Mouse (Mus musculus) brain, embryonic 18.5 days (tissue): ENCODE data around the gene Rab14.
A peak's percentile ranks its signal among the peaks of the same experiment; 100 is the strongest.

ENCODE experiments used
- DNase-seq: peaks from one replicate; pipeline ENCODE4 v3.0.0-alpha.2; 2012; ENCODE audit warnings: low read depth, low spot score

Rab14 gene

DNA sequence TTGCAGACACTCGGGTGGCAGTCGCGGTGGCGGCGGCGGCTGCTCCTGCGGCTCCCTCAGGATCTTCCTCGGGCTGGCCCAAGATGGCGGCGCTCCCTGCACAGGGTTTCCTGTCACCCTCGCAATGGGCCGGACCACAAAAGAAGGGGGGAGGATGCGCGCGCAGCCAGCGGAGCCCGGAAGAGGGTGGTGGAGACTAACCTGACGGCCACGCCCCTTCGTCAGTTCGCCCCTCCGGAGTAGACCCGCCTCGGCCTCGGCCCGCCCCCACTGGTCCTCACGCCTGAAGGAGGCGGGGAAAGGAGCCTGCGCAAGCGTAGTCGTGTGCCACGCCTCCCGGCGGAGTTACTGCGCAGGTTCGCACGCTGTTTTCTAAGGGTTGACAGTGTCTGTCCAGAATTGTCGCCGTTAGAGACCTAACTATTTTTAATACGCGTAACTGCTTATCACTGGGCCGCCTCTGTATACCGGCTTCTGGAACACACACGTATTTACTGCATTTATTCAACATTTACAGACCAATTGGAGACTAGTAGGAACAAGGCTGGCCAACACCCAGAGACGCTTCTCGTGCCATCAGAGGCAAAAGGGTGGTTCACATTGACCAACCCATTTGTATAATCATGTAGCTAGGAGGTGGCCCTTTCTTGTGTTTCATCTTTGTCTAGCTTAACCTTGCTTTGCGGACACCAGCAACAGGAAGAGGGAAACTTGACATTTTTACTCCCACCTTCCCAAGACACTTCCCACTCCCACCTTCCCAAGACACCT is at the start of gene Rab14:
Gene Rab14 (minus strand): TSS at position 223 of the 771 bp plus-strand sequence.
- DNase-seq: peak; percentile 98

DNA sequence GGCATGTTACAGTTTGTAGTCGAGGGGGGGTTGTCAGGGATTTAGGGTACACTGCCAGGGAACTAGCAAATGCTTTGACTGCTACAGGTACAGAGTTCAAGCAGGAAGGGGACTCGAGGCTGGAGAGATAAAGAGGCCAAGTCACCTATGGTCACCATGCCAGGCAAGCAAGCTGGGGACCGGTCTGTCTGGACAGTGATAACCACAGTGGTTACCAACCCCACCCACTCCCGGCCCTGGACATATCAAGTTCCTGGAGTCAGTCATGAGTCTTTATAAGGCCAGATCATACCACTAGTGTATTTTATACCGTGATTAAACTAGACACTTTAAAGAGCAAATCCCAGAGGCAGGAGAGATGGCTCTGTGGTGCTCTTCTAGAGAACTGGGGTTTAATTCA is 46.8 kb upstream of the Rab14 start:
- DNase-seq: no peak

DNA sequence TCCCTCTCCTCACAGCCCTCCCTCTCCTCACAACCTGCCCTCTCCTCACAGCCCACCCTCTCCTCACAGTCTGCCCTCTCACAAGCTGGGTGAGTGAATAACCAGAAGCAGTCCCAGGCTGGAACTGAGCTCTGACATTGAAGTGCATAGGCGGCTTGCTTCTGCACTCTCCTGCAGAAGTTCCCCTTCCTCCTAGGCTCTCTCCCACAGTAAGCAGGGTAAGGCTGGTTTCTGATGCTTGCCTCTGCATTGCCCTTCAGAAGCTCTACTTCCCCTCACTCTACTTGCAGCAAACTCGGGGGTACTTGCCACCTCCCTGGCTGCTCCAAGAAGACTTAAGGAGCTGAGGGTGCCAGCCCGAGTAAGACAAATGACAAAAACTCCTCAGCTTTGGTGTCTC is 43.3 kb upstream of the Rab14 start:
- no peak for DNase-seq

DNA sequence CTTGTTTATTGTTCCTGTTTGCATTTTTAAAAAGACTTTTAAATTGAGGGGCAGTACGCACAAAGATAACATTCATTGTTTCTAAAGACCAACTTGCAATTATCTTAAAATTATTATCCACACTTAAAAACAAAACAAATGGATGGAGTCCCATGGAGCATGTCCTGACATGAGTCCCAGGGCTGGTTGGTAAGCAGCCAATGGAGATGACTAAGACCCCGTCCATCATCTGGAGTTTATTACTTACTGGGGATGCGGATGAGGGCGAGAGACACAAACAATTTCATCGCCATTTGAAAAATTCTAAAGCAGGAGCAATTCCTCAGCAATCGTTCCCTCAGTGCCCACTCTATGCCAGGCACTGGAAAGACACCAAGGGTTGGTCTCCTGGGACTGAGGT is 34.1 kb upstream of the Rab14 start:
- no peak for DNase-seq

DNA sequence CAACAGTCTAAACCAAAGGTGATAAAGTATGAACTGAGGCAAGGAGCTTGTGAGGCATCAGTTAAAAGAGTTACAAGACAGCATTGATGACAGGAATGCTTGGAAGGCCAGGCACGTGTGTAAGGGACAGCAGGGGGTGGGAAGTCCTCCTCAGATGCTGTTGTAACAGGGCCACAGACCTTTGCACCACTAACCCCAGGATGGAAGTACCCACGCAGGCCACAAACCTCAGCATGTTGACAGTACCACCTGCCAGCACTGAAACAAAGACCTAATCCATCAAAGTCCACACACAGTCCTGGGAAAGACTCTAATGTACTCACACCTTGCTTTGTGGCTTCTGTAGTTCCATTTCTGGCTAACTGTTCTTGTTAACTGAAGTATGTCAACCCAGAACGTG is 33.0 kb upstream of the Rab14 start:
- no peak for DNase-seq

DNA sequence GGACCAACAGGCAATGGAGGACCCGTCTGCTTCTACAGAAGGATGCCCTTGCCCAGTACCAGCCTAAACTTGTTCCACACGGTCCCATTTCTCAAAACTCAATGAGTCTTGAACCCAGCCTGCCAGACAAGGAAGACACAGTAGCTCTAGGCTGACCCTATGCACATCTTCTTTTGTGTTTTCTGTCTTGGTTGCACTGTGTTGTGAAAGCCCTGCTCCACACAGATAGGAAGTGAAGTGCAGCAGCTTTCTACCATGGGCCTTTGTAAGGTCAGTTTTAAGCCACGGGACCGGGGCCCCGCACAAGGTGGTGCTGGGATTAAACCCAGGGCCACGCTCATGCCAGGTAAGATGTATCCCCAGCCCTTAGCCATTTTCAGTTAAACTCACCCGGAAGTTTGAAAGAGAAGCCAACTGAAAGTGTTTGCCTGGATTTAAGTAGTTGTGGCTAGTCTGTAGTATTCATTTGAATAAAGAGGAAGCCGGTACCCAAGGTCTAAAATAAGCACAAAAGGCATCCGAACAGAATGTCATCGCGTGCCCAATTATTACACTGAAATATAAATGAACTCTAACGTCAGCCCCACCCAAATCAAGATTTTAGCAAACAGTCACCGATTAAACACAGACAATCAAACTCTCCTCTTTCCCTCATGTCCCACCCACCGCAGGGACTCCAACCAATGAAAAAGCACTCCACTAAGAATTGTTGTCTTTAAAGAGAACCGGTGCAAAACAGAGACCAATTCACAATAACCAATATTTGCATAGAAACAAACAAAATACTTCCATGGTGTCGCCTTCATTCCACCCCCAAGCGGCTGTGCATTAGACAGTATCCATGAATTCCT is 31.9 kb upstream of the Rab14 start:
- DNase-seq: no peak

DNA sequence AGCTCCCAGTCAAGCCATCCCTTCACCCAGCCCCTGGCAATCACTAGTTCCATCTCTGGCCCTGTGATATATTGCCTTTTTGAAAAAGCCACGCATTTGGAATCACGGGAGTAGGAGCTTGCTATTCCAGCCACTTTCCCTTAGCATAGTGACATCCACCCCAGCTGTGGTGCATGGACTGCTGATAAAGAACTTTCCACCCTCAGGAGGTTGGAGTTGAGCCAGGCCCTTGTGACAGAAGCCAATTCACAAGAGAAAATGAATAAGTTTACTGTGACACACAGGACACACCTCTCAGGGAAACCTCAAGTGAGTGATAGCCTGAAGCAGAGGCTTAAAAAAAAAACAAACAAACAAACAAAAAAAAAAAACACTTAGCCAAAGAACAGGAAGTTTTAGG is 31.0 kb upstream of the Rab14 start:
- DNase-seq: no peak

DNA sequence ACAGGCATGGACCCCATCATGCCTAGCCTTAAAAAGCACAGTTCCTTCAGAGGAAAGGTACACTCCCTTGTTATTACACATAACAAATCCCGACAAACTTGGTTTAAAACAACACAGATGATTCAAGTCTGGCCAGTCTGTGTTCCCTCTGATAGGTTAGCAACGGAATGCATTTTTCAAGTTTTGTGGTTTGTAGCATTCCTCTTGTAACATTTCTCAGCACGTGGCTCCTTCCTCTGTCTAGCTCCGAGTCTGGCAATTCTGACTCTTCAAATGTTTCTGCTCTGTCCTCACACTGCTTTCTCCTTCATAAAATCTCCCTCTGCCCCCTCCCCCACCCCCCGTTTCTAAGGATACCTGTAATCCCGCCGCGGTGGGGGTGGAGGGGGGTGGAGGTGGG is 29.3 kb upstream of the Rab14 start:
- DNase-seq: no peak

DNA sequence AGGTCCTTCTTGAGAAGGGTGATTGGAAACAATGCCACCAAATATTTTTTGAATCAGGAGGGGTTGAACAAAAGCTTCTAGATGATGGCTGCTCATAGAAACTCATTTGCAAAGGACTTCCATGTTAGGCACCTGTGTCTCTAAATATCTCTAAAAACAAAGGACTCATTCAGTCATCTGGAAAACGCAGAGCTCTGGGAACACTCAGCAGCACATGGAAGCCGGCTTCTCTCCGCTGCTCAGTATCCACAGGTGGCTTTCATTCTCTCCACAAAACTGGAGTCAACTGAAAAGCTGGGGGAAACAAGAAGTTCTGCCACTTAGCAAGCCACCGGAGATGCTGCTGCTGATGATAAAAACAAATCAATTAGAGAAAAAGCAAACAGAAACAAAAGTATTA is 27.2 kb upstream of the Rab14 start:
- no peak for DNase-seq

DNA sequence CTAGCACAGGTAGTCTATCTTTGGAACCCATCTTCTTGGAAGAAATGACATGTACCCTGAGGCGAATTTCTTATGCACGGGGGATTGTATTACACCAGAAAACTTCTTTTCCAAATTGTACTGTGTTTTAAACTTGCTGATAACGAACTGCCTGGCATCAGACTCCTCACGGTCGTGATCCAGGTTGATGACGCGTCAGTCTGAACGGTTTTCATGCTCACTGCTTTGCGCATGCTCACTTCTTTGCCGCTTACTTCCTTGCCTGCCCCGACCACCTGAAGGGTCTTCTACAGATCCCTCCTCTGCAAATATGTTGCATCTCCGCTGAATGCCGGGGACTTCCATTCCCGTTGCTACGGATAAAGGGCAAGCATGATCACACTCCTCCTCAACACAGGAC is 23.4 kb upstream of the Rab14 start:
- no peak for DNase-seq

DNA sequence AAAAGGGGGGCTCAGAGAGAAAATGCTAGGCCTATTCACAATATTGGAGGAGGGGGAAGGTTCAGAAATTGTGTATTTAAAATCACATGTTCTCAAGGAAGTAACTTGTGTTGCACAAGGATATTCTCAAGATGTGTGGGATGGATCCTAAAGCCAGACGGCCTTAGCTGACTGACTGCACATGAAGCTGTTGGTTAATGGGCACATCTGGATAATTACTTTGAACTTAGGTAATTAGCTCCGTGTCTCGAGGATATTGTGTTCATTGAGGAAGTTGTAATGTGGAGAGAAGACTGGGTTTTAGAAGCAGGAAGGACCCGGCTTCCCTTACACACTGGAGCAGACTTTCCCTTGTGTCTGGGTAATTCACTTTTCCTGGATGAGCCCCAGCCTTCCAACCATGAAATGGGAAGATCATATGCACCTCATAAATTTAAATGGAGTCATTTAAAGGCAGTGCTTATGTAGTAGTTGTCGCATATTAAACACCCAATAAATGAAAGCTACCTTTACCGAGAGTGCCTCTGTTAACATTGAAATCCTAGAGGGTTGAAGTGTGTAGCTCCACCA is 22.0 kb upstream of the Rab14 start:
- no peak for DNase-seq

DNA sequence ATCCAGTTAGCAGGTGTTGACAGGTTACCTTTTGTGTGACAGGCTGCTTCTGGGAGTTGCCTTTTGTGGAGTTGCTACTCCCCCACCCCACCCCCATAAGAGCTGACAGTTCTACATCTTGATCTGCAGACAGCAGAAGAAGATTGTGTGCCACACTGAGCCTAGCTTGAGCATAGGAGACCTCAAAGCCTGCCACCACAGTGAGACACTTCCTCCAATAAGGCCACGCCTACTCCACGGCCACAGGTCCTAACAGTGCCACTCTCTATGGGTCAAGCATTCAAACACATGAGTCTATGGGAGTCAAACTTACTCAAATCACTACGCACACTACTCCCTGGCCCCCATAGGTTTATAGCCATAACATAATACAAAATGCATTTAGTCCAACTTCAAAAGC is 17.8 kb upstream of the Rab14 start:
- DNase-seq: no peak

DNA sequence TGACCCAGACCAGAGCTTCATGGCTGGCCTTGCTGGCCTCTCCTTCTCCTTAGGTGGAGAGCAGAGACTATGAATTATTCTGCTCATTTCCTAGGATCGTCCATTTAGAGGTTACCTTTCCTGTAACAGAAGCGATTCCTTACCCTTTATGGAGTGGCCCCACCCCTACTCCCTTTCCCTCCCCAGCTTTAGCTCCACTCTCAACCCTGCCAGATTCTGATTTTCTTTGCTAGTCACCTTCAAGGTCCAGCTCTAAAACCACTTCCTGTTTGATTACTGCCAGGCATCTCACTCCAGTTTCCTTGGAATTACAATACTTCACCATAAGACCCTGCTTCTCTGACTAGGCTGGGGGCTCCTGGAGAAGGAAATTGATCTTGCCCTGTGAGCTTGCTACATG is 15.8 kb upstream of the Rab14 start:
- no peak for DNase-seq

DNA sequence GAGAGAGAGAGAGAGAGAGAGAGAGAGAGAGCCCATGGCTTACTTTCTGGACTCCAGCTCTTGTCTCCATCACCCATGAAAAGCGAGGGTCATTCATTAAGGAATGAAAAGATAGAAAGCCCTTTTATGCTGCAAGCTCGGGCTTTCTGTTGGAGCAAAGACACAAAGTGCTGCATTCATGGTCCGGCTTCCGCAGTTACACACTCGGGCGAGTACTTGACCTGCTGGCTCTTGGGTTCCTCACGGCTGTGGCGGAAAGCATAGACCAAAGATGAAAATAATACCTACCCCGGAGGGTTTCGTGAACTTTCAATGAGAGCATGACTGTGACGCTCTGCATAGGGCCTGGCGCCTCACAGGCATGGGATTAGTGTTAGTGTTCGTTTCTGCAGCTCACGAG is 14.4 kb upstream of the Rab14 start:
- no peak for DNase-seq

DNA sequence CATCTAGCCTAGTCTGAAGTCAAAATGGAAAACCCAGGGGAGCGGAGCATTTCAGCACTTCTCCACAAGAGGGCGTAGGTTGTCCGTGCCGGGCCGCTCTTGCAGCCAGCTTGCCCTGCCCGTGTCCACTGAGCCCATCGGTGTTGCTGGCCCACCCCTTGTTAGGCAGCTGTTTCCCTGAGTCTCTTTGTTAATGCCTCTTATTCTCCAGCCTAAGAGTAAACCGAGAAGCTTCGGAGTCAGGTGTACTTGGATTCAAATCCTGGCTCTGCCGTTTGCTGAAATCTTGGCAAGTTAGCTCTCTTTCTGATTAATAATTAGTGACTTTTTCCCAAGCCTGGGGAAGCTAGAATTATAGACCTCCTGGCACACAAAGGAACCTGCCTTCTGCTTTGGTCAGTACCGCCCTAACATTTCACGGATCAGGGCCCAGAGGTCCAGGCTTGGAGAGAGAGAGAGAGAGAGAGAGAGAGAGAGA is 14.0 kb upstream of the Rab14 start:
- no peak for DNase-seq

DNA sequence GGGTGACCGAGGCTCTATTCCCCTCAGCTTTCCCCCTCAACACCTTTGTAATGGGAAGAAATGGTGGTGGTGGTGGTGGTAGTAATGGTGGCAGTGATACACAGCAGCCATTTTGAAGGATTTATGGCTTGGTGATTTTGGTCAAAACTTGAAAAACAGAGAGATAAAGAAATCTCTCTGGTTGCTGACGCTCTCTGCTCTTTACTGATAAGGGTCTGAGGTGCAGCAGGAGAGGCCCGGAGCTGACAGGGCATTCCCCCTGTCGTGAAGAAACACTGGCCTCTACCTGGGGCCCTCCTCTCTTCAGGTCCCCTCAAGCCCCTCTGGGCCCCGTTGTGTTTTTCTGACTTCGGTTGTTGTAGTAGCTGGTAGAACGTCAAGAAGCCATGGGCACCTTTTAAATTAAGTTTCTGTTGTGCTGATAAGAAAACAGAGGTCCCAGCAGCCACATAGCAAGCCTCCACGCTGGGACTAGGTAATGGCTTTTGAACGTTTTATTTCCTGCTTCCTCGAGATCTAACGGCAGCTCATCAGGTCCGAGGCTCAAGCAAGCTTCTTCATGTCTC is 12.5 kb upstream of the Rab14 start:
- no peak for DNase-seq

DNA sequence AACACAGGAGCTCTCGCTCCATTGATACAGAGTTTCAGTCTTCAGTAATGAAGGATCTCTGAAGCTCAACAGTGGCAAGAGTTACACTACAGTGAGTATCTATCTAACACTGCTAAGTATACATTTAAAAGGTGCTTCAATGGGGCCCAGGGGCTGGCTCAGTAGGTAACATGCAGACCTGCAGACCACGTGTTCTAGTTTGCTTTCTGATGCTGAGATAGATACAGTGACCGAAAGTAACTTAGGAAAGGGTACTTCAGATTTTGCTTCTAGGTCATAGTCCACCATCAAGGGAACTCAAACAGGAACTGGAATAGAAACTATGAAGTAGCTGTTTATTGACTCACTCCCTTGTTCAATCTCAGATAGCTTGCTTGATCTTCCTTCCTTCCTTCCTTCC is 10.8 kb upstream of the Rab14 start:
- no peak for DNase-seq

DNA sequence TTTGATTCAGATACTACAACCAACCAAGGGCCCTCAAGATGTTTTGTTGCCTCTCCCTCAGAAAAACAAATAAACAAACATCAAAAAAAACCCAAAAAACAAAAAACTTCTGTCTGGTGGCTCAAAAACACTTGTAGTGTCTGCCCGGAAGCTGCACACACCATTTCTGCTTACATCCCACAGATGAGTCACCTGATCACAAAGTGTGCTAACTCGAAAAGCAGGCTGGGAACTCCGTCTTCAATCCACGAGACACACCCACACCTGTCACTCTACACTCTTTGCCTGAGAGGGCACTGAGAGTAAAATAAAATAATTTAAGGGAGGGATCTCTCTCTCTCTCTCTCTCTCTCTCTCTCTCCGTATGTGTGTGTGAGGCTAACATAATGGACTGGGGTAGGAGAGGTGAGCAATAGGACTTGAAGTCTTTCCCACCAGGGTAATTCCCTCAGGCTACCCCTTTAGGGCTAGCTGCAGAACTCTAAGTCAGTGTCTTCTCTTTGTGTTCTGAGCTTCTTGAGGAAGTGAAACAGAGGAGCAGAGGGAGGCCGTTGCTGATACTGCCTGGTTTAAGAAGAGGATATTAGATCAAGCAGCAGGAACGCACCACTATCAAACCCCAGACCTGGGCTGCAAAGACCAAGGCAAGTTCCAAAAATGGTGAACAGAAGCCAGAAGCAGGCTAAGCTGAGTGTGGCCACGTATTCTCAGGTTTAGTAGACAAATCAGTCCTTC is 8.2 kb upstream of the Rab14 start:
- no peak for DNase-seq

DNA sequence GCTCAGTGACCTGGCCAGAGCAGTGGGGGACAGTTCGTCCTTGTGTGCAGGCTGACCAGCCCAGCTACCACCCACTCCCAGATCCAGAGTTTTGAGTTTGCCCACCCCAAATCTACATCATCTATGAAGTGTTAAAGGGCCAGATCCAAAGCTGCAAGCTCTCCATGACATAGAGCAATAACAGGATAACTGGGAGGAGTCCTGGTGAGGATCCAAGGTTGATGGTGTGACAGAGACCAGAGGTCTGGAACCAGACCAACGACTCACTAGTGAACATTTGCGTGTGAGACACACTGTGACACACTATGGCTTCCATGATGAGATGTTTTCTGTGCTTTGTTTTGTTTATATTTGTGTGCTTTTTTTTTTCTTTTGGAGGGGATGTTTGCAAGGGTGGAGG is 7.1 kb upstream of the Rab14 start:
- DNase-seq: no peak

DNA sequence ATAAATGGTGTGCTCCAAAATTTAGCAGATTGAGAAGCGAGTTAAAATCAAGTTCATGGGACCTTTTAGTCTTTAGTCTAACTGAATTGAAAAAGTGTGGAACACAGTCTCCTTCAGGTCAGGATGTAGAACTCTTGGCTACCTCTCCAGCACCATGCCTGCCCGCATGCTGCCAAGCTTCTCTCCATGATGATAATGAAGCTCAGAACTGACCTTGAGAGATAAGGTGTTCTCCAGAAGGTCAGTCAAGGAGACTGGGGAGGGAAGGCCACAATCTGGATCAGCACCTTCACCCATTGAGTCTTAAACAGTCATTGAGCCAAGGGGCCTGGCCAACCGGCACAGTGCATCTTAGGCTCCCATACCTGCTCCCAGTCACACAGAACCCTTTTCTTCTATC is 5.8 kb upstream of the Rab14 start:
- no peak for DNase-seq

DNA sequence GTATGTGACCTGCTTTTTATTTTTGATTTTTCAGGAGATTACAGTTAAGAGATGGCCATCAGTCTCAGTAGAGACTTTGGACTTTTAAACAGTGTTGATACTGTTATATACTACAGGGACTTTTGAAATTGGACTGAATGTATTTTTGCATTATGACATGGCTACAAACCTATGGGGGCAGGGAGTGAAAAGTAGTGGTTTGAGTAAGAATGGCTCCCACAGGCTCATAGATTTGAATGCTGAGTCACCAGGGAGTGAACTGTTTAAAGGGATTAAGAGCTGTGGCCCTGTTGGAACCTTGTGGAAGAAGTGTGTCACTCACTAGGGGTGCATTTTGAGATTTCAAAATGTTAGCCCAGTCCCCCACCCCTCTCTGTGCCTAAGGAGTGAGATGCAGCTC is 2.8 kb upstream of the Rab14 start:
- no peak for DNase-seq
